Mouse (Mus musculus): ENCODE measurements at regions not wholly inside any gene's neighbourhood (a gene's known extent, or its start where the extent isn't known, plus 50 kb on each side); places are given as distances from the start of the nearest gene placed in this dataset.

GRCm38 (mm10) chr16:73835715-73836440 is 575.7 kb downstream of the Robo2 start:
- DNase-seq = no peak

DNA sequence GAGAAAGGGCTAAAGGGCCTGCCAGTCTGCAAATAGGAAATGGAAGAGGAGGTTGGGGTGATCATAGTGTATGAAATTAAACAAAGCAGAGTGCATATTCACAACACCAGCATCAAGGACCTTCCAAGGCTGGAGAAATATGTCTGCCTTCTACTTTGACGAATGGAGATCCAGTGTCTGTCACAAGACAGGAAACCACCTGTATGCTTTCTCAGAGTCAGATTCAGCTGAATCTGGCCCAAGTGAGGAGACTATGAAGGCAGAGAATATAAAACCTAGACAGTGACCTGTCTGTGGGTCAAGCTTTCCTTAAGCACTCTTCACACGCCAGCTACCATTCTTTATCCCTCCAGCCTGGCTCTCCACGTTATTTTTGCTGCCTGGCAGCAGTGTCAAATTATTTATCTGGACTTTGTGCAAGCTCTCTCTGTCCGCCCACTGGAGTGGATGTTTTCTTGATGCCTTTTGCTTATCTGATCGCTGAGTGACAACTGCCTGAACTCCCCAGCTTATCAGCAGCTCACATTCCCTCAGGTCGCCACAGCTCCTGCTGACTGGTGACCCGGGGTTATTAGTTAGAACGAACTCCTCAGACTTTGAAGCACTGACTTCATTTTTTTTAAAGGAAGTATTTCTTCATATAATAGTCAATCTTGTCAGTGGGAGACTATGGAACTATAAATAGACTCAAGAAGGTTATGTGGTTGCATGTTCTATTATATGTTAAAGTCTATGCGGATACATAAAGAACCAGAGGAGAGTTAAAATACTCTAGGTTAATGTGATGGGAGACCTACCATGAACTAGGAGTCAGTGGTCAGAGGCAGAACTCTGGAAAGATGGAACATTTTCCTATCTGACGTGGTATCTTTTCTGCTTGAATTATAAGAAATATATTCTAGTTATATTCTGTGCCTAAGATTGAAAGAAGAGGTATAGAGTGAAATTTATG is 590.0 kb downstream of the Robo2 start:
- DNase-seq = no peak

DNA sequence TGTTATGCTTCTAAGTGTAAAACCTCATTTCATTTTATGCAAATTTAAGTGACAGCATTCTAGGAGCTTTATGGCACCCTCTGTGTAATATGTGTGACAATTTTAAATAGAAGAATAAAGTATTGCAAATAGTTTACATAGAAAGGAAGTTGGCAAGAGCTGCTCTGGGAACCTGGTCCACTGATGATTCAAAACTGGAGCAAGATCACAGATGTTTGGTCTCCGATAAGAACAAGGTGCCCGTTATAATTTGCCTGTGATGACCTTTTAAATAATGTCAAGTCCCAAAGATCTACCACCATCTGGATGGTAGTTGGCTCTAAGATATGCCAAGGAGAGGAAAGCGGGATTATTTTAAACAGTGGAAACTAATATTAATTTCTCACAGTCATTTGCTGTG is 607.1 kb downstream of the Robo2 start:
- DNase-seq = no peak

DNA sequence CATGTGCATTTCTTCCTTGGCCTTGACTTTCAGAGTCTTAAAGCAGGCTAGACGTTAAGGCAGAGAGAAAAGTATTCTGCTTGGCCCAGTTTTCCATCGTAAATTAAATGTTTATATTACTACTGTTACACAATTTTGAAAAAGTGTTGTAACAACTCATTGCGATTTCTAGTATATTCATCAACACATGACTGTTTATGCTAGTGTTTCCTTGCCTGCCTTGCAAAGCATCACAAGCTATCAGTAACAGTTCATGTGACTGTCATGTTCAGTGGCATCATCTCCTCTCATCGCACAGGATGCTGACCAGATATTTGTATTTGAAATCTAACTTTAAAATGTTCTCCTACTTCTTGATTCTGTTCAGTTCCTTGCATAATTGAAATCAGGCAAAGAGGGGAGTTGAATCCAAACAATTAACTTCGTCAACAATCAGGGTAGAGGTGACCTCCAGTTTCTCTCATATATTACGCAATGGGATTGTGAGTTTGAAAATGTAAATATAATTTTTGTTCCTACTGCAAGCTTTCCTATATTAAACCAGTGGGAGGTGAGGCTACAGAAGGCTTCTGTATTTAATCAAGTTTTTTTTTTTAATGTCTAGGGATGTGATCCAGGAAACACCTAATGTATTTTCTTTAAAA is 615.0 kb downstream of the Robo2 start:
- no peak for DNase-seq

DNA sequence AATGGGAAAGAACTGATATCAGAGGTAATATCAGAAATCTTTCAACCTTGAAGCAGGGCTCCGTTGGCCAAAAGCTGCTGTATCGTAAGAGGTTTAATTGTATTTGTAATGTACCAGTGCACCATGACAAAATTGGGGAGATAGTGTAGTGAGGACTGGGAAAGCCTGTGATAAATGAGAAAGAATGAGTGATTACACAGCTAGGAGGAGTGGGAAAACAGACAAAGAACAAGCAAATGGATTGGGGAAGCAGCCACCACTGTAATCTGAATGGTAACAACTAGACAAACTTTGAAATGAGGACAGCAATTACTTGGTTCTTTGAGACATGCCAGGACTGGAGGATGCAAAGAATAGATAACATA is 626.6 kb downstream of the Robo2 start:
- DNase-seq = no peak

DNA sequence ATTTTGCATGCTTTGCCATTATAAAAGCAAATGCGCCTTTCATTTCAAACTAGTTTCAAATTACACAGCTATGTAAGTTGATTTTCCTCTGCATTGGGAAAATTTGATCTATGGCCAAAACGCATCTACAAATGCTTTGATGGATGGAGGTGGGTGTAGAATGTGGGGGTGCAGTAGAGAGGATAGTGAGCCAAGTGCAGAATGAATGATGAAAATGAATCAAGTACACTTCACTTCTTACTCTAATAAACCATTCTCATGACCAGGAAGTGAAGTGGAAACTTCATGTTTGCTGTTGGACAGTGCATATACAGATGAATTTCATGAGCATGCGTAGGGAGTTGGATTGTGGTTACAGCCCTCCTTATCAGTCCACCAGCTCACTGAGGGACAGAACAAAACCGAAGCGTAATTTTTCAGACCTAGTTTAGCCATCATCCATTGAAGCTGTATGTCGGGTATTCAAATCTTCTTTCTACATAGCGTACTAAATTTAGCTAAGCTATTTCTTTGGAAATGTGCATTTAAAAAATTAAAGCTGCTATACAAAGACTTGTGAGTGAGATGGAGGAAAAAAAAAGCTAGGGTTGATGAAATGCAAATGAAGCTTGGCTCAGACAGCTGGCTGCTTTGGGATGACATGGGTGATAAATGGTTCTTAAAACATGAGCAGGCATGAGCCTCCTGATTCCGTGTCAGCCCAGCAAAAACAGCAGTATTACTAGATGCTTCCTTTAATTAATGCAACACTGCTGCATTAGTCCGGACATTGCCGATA is 627.1 kb downstream of the Robo2 start:
- DNase-seq = no peak

DNA sequence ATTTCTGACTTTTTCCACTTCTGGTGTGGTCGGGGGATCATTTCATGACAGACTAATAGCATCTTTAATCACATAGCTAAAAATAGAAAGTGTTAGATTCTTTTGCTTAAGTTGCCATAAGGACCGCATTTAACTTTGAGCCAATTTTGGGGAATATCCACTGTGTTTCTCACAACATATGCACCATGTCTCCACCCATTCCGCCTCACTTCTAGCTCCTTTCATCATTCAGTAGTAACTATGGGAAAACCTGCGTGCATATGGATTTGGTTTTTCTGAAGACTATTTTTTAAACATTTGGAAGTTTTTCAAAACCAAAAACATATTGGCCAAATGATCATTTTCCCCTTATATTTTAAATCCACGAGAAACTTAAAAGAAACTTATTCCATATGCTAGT is 639.2 kb downstream of the Robo2 start:
- DNase-seq = no peak

DNA sequence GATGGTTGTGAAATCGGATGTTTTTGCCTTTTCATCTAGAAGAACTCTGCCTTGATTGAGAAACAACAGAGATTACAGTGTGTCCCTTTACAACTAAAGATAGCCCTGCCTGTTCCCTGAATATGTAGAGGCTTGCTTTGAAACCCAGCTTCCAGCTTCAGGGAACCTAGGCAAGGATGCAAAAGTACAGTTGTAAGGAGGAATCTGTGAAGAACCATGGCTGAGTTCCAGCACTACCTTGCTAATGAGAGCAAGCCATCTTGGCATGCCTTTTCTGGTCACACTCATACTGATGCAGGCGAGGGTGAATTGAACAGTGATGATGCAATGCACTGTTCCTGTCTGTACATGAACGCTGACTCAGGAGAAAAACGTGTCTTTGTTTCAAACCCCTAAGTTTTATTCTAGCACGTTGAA is 641.2 kb downstream of the Robo2 start:
- DNase-seq = no peak

GRCm38 (mm10) chr16:73769729-73770128 is 641.9 kb downstream of the Robo2 start:
- no peak for DNase-seq

DNA sequence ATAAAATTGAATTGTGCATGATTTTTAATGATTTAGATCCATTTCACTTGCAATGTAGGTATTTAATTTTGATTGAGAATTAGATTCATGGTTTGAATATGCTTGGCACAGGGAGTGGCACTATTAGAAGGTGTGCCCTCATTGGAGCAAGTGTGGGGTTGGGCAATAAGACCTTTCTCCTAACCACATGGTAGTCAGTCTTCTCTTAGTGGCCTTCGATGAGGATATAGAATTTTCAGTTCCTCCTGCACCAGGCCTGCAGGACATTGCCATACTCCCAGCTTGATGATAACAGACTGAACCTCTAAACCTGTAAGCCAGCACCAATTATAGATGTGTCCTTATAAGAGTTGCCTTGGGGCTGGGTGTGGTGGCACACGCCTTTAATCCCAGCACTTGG is 642.9 kb downstream of the Robo2 start:
- DNase-seq = no peak

DNA sequence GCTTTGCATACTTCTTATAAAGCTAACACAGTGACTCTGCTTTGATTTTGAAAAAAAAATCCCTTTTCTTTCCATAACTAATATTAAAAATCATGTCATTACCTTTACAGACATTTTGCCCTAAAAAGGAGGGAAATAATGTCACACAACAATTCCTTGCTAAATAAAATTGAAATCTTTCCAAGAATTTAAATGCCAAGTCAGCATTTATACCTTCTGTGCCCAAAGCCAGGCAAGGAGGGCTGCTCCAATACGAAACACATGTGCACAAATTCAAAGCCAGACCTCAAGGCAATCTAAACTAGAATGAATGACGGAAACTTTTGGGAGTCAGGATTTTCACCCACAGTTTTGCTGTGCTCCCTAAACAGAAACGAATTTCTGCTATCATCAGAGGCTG is 646.4 kb downstream of the Robo2 start:
- DNase-seq = no peak

DNA sequence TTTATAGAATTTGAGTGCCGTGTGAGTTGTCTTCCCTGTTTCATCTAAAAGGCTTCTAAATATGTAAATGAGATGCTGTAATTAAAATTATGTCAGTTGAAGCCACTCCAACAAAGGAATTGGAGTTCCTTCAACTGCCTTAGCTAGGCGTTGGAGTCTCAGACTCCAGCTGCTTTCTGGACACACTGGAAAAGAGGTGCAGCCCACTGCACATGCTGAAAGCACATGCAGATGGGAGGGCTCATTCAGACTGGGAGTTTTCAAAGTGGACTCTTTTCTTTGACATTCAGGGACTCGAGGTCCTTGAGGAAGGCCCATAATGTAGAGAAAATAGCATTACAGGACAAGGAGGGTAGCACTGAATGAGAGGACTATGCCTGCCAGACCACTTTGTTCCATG is 650.7 kb downstream of the Robo2 start:
- no peak for DNase-seq

DNA sequence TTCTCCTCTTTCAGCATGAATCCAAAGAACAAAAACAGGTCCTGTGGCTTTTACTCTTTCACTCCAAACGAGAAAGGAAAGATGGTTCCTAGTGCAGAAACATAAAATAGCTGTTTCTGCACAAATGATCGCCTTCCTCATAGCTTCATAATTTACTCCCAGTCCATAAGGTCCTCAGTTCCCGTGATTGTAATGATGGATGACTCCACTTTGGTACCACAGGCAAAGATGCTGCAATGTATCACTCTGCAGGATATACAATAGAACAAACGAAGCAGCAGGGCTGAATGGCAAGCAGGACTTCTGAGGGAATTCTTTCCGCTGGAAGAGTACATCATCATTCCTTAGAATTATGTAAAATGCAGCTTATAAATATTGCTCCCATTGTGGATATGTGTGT is 652.8 kb downstream of the Robo2 start:
- no peak for DNase-seq

GRCm38 (mm10) chr16:73754302-73754701 is 657.3 kb downstream of the Robo2 start:
- no peak for DNase-seq

- DNase-seq = no peak
These were observed 683.3 kb downstream of the Robo2 start for GRCm38 (mm10) chr16:73728297-73728696.

DNA sequence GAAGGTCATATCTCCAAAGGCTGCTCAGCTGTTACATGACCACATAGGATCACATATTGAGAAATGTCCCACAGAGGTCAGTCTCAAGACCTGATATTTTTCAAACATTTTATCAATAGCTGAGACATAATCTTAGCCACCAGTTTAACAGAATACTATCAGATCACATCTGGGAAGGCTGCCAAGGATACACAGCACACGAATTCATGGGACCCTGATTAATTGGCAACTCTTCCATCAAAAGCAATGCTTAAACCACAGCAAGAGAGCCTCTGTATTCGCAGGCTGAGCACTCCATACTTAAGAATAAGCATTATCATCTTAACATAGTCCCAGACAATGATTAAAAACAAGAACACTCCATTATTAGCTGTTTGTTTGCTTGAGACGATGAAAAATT is 691.9 kb downstream of the Robo2 start:
- no peak for DNase-seq

DNA sequence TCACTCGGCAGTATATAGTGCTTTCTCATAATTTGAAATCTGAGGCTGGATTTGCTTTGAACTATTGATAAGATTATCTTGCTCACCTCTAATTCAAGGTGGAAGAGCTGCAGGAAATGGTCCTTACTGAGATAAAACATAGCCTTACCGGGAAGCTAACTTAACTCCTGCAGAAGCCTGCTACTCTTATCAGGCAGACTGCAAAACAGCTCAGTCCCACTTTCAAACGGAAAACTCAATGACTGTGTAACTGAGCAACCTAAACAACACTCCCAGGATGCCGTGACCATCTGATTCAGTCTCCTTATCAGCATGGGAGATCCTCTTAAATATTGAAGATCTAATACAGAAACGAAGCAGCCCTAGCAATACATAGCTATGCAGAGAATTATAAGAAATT is 695.3 kb downstream of the Robo2 start:
- DNase-seq = no peak

- peak; percentile 17 to 20 for DNase-seq
These were observed 704.6 kb downstream of the Robo2 start for GRCm38 (mm10) chr16:73707051-73707450.

DNA sequence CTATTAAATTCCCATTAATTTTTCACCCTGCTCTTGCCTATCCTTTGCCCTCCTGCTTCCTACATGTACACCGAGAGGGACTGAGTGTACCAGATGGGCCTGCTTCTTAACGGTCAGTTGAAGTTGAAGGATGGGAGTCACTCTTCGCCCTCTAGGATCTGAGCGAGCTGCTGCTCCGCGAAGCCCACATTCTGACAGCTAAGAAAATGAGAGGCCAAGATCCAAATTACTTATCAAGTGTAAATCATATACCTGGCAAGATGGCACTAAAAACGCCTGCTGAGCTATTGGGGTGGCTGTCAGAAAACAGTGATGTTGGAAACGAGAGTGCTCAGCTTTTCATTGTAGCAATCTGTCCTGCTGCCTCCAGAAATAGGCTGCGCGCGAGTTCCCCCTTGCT is 722.4 kb downstream of the Robo2 start:
- no peak for DNase-seq

DNA sequence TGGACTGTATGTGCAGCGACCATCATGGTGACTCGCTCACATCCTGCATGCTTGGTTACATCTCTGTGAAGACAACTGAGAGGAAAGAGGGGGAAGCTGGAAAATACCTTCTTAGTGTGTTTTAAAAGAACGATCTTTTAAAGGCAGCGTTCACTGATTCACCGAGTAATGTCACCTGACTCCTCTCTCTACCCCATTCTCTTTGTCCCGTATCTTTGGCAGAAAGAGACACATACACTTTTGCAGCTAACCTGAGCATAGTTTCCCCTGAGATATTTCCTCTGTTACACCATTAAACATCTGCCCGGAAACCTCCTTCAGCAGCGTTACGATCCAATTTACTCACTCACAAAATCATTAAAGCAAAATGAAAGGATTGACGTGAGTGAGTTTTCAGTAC is 731.8 kb downstream of the Robo2 start:
- DNase-seq = no peak

DNA sequence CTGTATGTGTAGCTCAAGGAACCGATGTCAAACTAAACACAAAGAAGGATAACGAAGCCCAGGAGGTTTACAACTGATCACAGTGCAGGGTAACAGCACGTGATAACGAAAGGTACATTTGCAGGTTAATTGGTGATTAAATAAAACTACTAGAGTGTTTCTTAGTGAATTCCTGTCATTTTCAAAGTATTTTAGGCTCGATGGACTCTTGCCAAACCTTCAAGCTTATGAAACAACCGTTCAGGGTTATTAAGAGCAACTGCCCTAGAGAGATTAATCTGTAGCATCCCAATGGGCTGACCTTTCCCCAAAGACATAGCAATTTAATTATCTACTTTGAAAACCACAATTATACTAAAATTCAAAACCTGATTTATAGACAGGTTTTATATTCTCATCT is 741.1 kb downstream of the Robo2 start:
- DNase-seq = no peak

DNA sequence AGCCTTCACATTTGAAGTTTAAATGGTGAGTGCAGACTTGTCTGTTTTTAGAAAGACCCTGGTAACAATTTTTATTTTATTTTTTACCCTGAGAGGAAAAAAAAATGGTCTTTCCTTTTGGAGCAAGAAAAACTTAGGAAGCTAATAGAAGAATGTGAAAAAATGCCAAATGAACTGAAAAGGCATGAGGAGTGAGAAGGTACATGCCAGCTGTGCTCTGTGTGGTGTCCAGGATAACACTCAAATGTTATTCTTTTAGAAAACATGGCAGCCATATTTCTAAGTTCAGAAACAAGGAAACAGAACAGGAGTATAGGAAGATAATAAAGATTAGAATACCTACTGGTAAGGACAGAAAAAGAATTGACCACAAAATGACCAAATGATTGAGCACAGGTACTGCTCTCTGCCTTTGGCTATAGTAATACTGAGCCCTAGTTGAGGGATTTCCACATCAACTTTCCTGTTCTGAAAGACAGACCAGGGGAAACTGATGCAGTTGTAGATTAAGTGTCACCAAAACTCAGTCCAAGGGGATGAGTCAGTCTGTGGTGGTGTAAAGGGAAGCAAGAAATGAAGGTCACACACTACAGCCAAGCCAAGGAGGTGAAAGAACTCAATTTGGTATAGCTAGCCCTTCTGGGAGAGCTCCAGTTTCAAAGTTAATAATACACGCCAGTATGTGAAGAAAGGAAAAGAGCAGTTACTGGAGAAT is 758.5 kb downstream of the Robo2 start:
- no peak for DNase-seq
